In genomic region chr10:91953078-91953477, GRCm38 (mm10) we compare ENCODE assay signal across 18 mouse cellular contexts.
DNase-seq lines count a peak whose midpoint lies in the region; ATAC-seq and TF ChIP-seq lines count a peak whose summit lies in the region.
"Had no signal": no experiment of that assay in that cellular context is flagged by ENCODE, and none has a peak within 500 bp of the region (broad histone marks: within the 10 kb centered on the region; RNA-seq: fewer than 3 reads in every experiment).

No protein-coding gene starts in this region.

- DNase-seq in kidney, adult 9 months, result peak; percentile 15
- DNase-seq in kidney, postnatal 4 days, result no peak
- DNase-seq in fat pad, adult 2 months (ENCODE audit: extremely low read depth, low read depth, low spot score), result peak; percentile 49
- peak; percentile 52 for DNase-seq in lung, postnatal 36 days
- no peak for DNase-seq in layer of hippocampus, adult 2 months (ENCODE audit: low spot score in 2 of 2)
- DNase-seq: cerebellum, adult 9-10 months; gastrocnemius, postnatal 36 days; heart, postnatal 10 days; right cerebral cortex, postnatal 25 days had no signal

- ATAC-seq in intestine, embryonic 16.5 days, result peak; percentile 86
- ATAC-seq in hindbrain, embryonic 13.5 days (ENCODE audit: low FRiP score), result no peak
- ATAC-seq: forebrain, embryonic 15.5 days; inflammation-experienced regulatory T-cells, adult 6 months; midbrain, embryonic 13.5 days had no signal

- no peak overlapping the region for H3K4me3 ChIP-seq in intestine, embryonic 16.5 days (ENCODE audit: low read length)
- no peak overlapping the region for H3K4me3 ChIP-seq in hindbrain, embryonic 13.5 days
- no peak overlapping the region for H3K4me3 ChIP-seq in layer of hippocampus, adult 2 months
- H3K4me3 ChIP-seq: embryonic facial prominence, embryonic 12.5 days; forebrain, embryonic 15.5 days; limb, embryonic 15.5 days; liver, embryonic 15.5 days; midbrain, embryonic 13.5 days had no signal

- no peaks in the 10 kb centered on the region for H3K36me3 ChIP-seq in intestine, embryonic 16.5 days (ENCODE audit: control insufficient read depth, insufficient read depth, low read length)
- no peaks in the 10 kb centered on the region for H3K36me3 ChIP-seq in hindbrain, embryonic 13.5 days
- H3K36me3 ChIP-seq: embryonic facial prominence, embryonic 12.5 days; forebrain, embryonic 15.5 days; limb, embryonic 15.5 days; liver, embryonic 15.5 days; midbrain, embryonic 13.5 days had no signal

- H3K9me3 ChIP-seq in intestine, embryonic 16.5 days (ENCODE audit: control insufficient read depth, low read length), result no peaks in the 10 kb centered on the region
- no peaks in the 10 kb centered on the region for H3K9me3 ChIP-seq in hindbrain, embryonic 13.5 days
- H3K9me3 ChIP-seq: embryonic facial prominence, embryonic 12.5 days; forebrain, embryonic 15.5 days; limb, embryonic 15.5 days; liver, embryonic 15.5 days; midbrain, embryonic 13.5 days had no signal

- no peaks in the 10 kb centered on the region for H3K4me1 ChIP-seq in intestine, embryonic 16.5 days (ENCODE audit: control insufficient read depth, insufficient read depth, low read length)
- H3K4me1 ChIP-seq in hindbrain, embryonic 13.5 days (replicated peaks), result no peaks in the 10 kb centered on the region
- H3K4me1 ChIP-seq: embryonic facial prominence, embryonic 12.5 days; forebrain, embryonic 15.5 days; limb, embryonic 15.5 days; liver, embryonic 15.5 days; midbrain, embryonic 13.5 days had no signal

- H3K27ac ChIP-seq in intestine, embryonic 16.5 days (ENCODE audit: low read length), result no peak overlapping the region
- H3K27ac ChIP-seq in hindbrain, embryonic 13.5 days, result no peak overlapping the region
- H3K27ac ChIP-seq in layer of hippocampus, adult 2 months, result no peak overlapping the region
- H3K27ac ChIP-seq: embryonic facial prominence, embryonic 12.5 days; forebrain, embryonic 15.5 days; limb, embryonic 15.5 days; liver, embryonic 15.5 days; midbrain, embryonic 13.5 days had no signal

- H3K4me2 ChIP-seq in intestine, embryonic 16.5 days (ENCODE audit: low read depth, low read length), result no peak overlapping the region
- no peak overlapping the region for H3K4me2 ChIP-seq in hindbrain, embryonic 13.5 days
- H3K4me2 ChIP-seq: embryonic facial prominence, embryonic 12.5 days; forebrain, embryonic 15.5 days; heart, embryonic 11.5 days; limb, embryonic 15.5 days; liver, embryonic 15.5 days; midbrain, embryonic 13.5 days had no signal

- TF ChIP-seq CTCF in layer of hippocampus, adult 2 months (conservative IDR thresholded peaks at IDR 0.05), result no peak

- WGBS in intestine, embryonic 16.5 days, result 47% methylated on average over 1 of the region's 1 CpGs
- WGBS in hindbrain, embryonic 13.5 days, result 88% methylated on average over 1 of the region's 1 CpGs

- H3K9ac ChIP-seq in intestine, embryonic 16.5 days (ENCODE audit: low read depth, low read length), result no peak overlapping the region
- no peak overlapping the region for H3K9ac ChIP-seq in hindbrain, embryonic 13.5 days
- H3K9ac ChIP-seq: embryonic facial prominence, embryonic 12.5 days; forebrain, embryonic 15.5 days; limb, embryonic 15.5 days; liver, embryonic 15.5 days; midbrain, embryonic 13.5 days had no signal

- H3K27me3 ChIP-seq in intestine, embryonic 16.5 days (replicated peaks; ENCODE audit: control insufficient read depth, insufficient read depth, low read length), result no peaks in the 10 kb centered on the region
- H3K27me3 ChIP-seq in hindbrain, embryonic 13.5 days, result no peaks in the 10 kb centered on the region
- H3K27me3 ChIP-seq: embryonic facial prominence, embryonic 12.5 days; forebrain, embryonic 15.5 days; limb, embryonic 15.5 days; liver, embryonic 15.5 days; midbrain, embryonic 13.5 days had no signal

Comparison
In these comparisons a context has a peak if more than half of its experiments do, and no peak if none do; other contexts are left out.
1. DNase-seq: peak in kidney, adult 9 months (single experiment), fat pad, adult 2 months (single experiment) and lung, postnatal 36 days (single experiment); none in kidney, postnatal 4 days (0 of 2) and layer of hippocampus, adult 2 months (0 of 2).